Mouse (Mus musculus) heart, embryonic 16.5 days (tissue): ENCODE measurements around the gene Kdm4a. TPM values are rescaled to one million over a fixed set of nuclear protein-coding genes. Genes with fewer than 3 reads are reported as not detected.

Experiments
- ATAC-seq: fragments of 200-750 bp; cut with Nextera tagmentation; replicated peaks from 2 replicates; pipeline ENCODE4 v1.8.0; 2017; ENCODE audit warnings: moderate number of reproducible peaks; ENCODE audit not compliant: insufficient read depth, low FRiP score; ENCODE audit errors: extremely low read depth
- H3K27ac ChIP-seq: fragments of 300-500 bp; sonication (generic); 2 replicates; pipeline ENCODE4 v1.5.1; 2014; ENCODE audit warnings: mild to moderate bottlenecking, low read length, control low read depth, moderate library complexity
- H3K27me3 ChIP-seq: fragments of 300-500 bp; sonication (generic); 2 replicates; pipeline ENCODE4 v1.6.1; 2014; ENCODE audit warnings: low read length, mixed read lengths; ENCODE audit not compliant: control insufficient read depth, insufficient read depth
- H3K36me3 ChIP-seq: fragments of 300-500 bp; sonication (generic); 2 replicates; pipeline ENCODE4 v1.6.1; 2014; ENCODE audit not compliant: control insufficient read depth, insufficient read depth
- H3K4me1 ChIP-seq: fragments of 300-500 bp; sonication (generic); 2 replicates; pipeline ENCODE4 v1.6.1; 2014; ENCODE audit warnings: low read length, mixed read lengths; ENCODE audit not compliant: control insufficient read depth, insufficient read depth
- H3K4me2 ChIP-seq: fragments of 300-500 bp; sonication (generic); 2 replicates; pipeline ENCODE4 v1.6.1; 2014; ENCODE audit warnings: low read depth, mild to moderate bottlenecking, control low read depth, low read length
- H3K4me3 ChIP-seq: fragments of 300-500 bp; sonication (generic); 2 replicates; pipeline ENCODE4 v1.5.1; 2014; ENCODE audit warnings: mild to moderate bottlenecking, control low read depth, low read length
- H3K9ac ChIP-seq: fragments of 300-500 bp; sonication (generic); 2 replicates; pipeline ENCODE4 v1.6.1; 2014; ENCODE audit warnings: low read length, control low read depth
- H3K9me3 ChIP-seq: fragments of 300-500 bp; sonication (generic); replicated peaks from 2 replicates; pipeline ENCODE4 v1.6.1; 2016; ENCODE audit warnings: low read length; ENCODE audit not compliant: control insufficient read depth
- WGBS: fragments of 180-500 bp; shearing (Covaris S2); extraction: QIAGEN DNeasy Blood & Tissue Kit; methylation state at CpG from one replicate; pipeline ENCODE4 v1.1.7; 2014; 5-methylcytosine and 5-hydroxymethylcytosine counted together
- polyA plus RNA-seq: library from polyadenylated mRNA; unstranded; fragments of >200 nt; fragmentation: Nextera tagmentation; extraction: Ambion mirVana; gene quantifications from 2 replicates; pipeline ENCODE4 v1.2.1, GENCODE M21; 2015

Gene Kdm4a
- 19.0 and 19.4 TPM in 2 replicates for polyA plus RNA-seq

DNA sequence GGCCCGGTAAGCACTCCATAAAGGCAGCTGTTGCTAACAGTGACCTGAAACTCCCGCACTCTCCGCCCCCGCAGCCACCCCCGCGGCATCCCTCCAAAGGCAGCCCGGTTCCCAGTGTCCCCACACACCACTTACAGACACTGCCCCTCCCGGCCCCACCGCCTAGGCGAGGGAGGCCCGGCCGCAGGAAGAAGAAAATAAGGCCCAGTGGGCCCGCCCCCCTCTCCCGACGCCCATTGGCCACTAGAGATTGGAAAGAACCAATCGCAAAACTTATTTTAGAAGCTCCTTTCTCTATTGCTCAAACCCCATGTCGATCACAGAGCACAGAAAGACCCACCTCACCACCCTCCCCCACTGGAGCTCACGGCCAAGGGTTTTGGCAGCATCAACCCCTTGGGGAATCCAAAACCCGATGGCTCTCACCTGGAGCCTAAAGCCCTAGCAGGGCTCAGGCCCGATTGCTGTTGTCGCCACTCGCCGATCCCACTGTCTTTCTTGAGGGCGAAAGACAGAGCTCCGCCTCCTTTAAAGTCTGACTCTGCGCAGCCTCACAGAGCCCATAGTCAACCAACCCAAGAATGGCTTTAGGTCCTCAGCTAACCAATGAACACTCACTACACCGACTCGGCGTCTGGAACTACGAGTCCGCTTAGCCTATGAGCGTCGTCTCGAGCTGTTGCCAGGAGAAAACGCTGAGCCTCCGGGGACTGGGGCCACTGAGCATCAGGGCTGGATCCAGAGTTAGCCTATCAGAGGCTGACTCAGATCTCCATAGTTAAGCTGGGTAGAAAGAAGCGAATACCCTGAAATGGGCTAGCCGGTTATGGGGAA, at the start of gene Kdm4a:
TSS of gene Kdm4a (minus strand) at position 577 of the 834 bp plus-strand sequence.
- Histone ChIP-seq H3K27ac (peak within 1 kb of the TSS; percentile 100), H3K9ac (peak within 1 kb of the TSS; percentile 93), H3K4me1 (peaks cover 12% of the 10 kb centered on the region), H3K9me3 (no peaks in the 10 kb centered on the region), H3K4me3 (peak within 1 kb of the TSS; percentile 88), H3K27me3 (no peaks in the 10 kb centered on the region), H3K36me3 (peaks cover 26% of the 10 kb centered on the region), H3K4me2 (peak within 1 kb of the TSS; percentile 96)
- peak; percentile 99 for ATAC-seq
- WGBS = under 1% methylated on average over 38 of the region's 38 CpGs

DNA sequence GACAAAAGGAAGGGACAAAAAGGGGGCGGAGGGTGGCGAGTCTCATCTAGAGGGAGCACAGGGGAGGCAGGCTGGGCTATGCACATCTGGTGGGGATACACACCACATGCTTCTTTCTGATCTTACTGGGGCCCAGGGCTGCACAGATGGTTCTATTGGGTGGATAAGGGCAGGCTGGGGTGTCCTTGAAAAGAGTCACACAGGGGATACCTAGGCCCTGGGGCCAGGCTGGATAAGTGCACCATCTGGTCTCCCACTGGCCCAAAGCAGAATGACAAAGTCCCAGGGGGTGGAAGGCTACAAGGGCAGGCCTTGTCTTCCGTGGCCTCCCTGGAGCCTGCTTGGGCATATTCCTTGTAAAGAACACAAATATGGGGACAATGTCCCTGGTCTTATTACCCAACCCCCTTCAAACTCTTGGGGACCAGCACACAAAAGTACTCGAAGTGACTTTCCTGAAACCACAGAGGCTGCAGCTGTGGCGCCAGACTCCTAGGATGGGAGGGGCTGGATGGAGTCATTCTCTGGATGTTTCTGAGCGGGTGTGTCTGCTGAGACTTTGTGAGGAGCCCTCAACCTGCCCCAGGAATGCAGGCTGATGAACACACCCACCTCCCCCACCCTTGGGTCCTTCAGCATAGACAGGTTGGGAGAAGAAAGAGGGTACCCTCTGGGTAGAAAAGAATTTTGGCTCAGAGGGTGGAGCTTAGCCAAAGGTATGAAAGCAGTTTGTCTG, 49.4 kb upstream of the Kdm4a start:
- WGBS = 68% methylated on average over 6 of the region's 6 CpGs
- H3K27me3 ChIP-seq = no peaks in the 10 kb centered on the region
- H3K9me3 ChIP-seq = no peaks in the 10 kb centered on the region
- peaks cover 20% of the 10 kb centered on the region for H3K36me3 ChIP-seq
- no peak overlapping the region for H3K27ac ChIP-seq
- ATAC-seq = no peak
- H3K4me3 ChIP-seq = no peak overlapping the region
- H3K4me1 ChIP-seq = no peaks in the 10 kb centered on the region
- no peak overlapping the region for H3K4me2 ChIP-seq
- H3K9ac ChIP-seq = no peak overlapping the region

DNA sequence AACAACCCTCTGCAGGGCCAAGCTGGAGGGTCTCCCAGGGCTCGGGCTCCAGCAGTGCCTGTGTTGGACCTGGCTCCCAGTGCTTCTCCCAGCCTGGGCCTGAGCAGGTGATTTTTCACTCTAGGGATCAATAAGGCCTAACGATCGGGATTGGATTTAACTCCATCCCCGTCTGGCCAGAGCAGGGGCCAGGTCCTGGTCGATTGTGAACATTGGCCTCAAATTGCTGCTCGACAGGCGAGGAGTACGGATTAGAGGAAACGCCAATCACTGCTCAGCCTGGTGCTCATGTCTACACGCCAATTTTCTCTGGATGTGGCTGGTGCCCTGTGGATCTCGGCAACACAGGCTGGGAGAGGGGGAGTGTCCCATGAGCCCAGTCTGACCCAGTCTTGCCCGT, 47.6 kb upstream of the Kdm4a start:
- Histone ChIP-seq H3K4me3 (no peak overlapping the region), H3K27ac (no peak overlapping the region), H3K9ac (no peak overlapping the region), H3K27me3 (no peaks in the 10 kb centered on the region), H3K36me3 (peaks cover 36% of the 10 kb centered on the region), H3K9me3 (no peaks in the 10 kb centered on the region), H3K4me2 (no peak overlapping the region), H3K4me1 (no peaks in the 10 kb centered on the region)
- ATAC-seq = no peak
- 88% methylated on average over 12 of the region's 12 CpGs for WGBS

DNA sequence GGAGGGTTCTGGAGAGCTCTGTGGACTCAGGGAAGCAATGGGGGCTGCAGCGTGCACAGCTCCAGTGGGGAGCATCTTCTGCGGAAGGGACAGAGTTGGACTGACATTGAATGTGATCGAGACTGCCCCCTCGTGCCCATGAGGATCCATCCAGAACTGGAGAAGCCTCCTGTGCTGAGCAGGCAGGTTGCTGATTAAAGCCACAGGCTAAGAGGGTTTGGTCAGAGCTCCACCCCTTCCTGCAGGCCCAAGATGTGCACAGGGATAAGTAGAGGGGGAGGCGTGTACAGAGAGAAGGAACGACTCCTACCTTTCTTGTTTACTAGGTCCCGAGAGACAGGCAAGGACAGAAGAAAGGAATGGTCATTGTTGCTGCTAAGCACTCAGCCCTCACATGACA, 41.4 kb upstream of the Kdm4a start:
- H3K4me3 ChIP-seq = no peak overlapping the region
- no peaks in the 10 kb centered on the region for H3K27me3 ChIP-seq
- no peaks in the 10 kb centered on the region for H3K9me3 ChIP-seq
- H3K9ac ChIP-seq = no peak overlapping the region
- no peak for ATAC-seq
- 68% methylated on average over 7 of the region's 7 CpGs for WGBS
- H3K27ac ChIP-seq = no peak overlapping the region
- H3K4me2 ChIP-seq = no peak overlapping the region
- H3K36me3 ChIP-seq = peaks cover 50% of the 10 kb centered on the region
- no peaks in the 10 kb centered on the region for H3K4me1 ChIP-seq

- Histone ChIP-seq H3K27ac (no peak overlapping the region), H3K36me3 (peaks cover 48% of the 10 kb centered on the region), H3K4me2 (no peak overlapping the region), H3K4me3 (no peak overlapping the region), H3K27me3 (no peaks in the 10 kb centered on the region), H3K9me3 (no peaks in the 10 kb centered on the region), H3K4me1 (no peaks in the 10 kb centered on the region), H3K9ac (no peak overlapping the region)
- ATAC-seq = no peak
- WGBS = 76% methylated on average over 9 of the region's 9 CpGs
These were observed 40.9 kb upstream of the Kdm4a start for GRCm38 (mm10) chr4:118220756-118221155.

- H3K4me3 ChIP-seq = no peak overlapping the region
- ATAC-seq = no peak
- no peaks in the 10 kb centered on the region for H3K4me1 ChIP-seq
- H3K9me3 ChIP-seq = no peaks in the 10 kb centered on the region
- H3K4me2 ChIP-seq = no peak overlapping the region
- H3K36me3 ChIP-seq = peaks cover 43% of the 10 kb centered on the region
- H3K27me3 ChIP-seq = no peaks in the 10 kb centered on the region
- H3K27ac ChIP-seq = no peak overlapping the region
- no peak overlapping the region for H3K9ac ChIP-seq
- 77% methylated on average over 6 of the region's 6 CpGs for WGBS
These were observed 39.6 kb upstream of the Kdm4a start for GRCm38 (mm10) chr4:118219487-118219886.

- Histone ChIP-seq H3K27ac (no peak overlapping the region), H3K4me3 (no peak overlapping the region), H3K36me3 (peaks cover 35% of the 10 kb centered on the region), H3K27me3 (no peaks in the 10 kb centered on the region), H3K4me2 (no peak overlapping the region), H3K4me1 (no peaks in the 10 kb centered on the region), H3K9ac (no peak overlapping the region), H3K9me3 (no peaks in the 10 kb centered on the region)
- 93% methylated on average over 5 of the region's 5 CpGs for WGBS
- no peak for ATAC-seq
These were observed 38.7 kb upstream of the Kdm4a start for GRCm38 (mm10) chr4:118218521-118218920.

DNA sequence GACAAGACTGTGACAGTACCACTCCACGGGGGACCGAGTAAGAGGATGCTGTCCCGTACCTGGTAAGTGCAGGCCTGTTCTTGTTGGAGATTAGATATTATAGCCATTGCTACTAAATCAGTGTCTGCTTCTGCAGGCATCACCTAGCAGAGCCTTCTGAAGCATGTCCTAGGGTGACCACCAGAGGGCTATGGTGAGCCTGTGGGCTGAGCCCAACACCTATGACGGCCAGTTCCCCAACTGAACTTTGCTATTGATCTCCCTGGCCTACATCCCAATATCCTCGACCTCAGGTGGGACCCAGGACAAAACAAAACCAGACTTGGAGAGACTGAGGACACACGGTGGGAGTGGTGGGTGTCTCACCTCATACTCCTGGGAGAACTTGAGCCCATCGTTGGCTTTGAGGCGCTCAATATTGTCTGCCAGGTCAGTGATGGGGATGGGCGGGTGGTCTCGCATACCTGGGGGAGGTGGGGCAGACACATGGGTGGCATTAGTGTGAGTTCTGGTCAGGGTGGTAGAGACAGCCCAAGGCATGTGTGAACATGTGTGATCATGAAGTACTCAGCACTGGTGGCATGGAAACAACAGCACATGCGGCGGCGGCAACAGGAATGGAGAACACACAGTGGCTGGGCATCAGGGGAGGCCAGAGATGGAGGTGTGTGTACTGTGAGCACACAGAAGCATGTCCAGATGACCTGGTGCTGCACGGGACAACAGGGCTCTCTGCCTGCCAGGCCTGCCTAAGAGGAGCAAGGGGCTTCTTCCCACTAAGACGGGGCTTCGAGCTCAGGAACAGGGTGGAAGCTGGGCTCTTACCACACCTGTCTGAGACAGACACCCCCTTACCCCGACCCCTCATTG, 37.1 kb upstream of the Kdm4a start:
- H3K9me3 ChIP-seq = no peaks in the 10 kb centered on the region
- ATAC-seq = no peak
- peaks cover 37% of the 10 kb centered on the region for H3K36me3 ChIP-seq
- no peak overlapping the region for H3K9ac ChIP-seq
- WGBS = 78% methylated on average over 17 of the region's 17 CpGs
- no peak overlapping the region for H3K27ac ChIP-seq
- H3K27me3 ChIP-seq = no peaks in the 10 kb centered on the region
- H3K4me1 ChIP-seq = no peaks in the 10 kb centered on the region
- H3K4me3 ChIP-seq = no peak overlapping the region
- H3K4me2 ChIP-seq = no peak overlapping the region
